Mouse (Mus musculus) myocyte (in vitro differentiated cells): ENCODE measurements at regions not wholly inside any gene's neighbourhood (a gene's known extent, or its start where the extent isn't known, plus 50 kb on each side); places are given as distances from the start of the nearest gene placed in this dataset.
"Not testable (repeated sequence)": the region's sequence is repeated elsewhere in the genome, so short reads cannot be mapped to it uniquely, and the experiment has no call there.

ENCODE experiments used
- H3K27me3 ChIP-seq: one replicate; pipeline ENCODE4 v1.6.1; 2011; ENCODE audit not compliant: control insufficient read depth, insufficient read depth, insufficient read length
- H3K36me3 ChIP-seq: one replicate; pipeline ENCODE4 v1.6.1; 2011; ENCODE audit not compliant: control insufficient read depth, insufficient read depth
- H3K4me2 ChIP-seq: one replicate; pipeline ENCODE4 v1.6.1; 2011; ENCODE audit warnings: low read depth, control low read depth
- H3K4me3 ChIP-seq: one replicate; pipeline ENCODE4 v1.5.1; 2011; ENCODE audit warnings: mild to moderate bottlenecking, control low read depth, moderate library complexity
- H3K79me2 ChIP-seq: one replicate; pipeline ENCODE4 v1.6.1; 2011; ENCODE audit not compliant: control insufficient read depth, insufficient read depth
- H3ac ChIP-seq: one replicate; pipeline ENCODE4 v1.6.1; 2011; ENCODE audit not compliant: control insufficient read depth, insufficient read length
- CEBPB ChIP-seq: IDR thresholded peaks from 2 replicates; pipeline ENCODE4 v1.6.1; 2011; ENCODE audit warnings: mild to moderate bottlenecking, moderate library complexity; ENCODE audit not compliant: poor library complexity, insufficient read depth, severe bottlenecking
- MAX ChIP-seq: IDR thresholded peaks from one replicate; pipeline ENCODE4 v1.6.1; 2011; ENCODE audit warnings: low read depth, mild to moderate bottlenecking, control low read depth
- MYOD1 ChIP-seq, 3 experiments: IDR thresholded peaks; one replicate each; pipeline ENCODE4 v1.6.1; 2011; ENCODE audit warnings: control low read depth in 2 of 3, low read depth in 2 of 3, mild to moderate bottlenecking in 2 of 3, moderate library complexity in 1 of 3; ENCODE audit not compliant: insufficient read length in 2 of 3, control insufficient read depth in 1 of 3
- REST ChIP-seq: IDR thresholded peaks from one replicate; pipeline ENCODE4 v1.6.1; 2011; ENCODE audit warnings: mild to moderate bottlenecking, control low read depth, moderate library complexity; ENCODE audit not compliant: insufficient read depth, insufficient read length
- SRF ChIP-seq: IDR thresholded peaks from one replicate; pipeline ENCODE4 v1.6.1; 2011; ENCODE audit warnings: low read depth; ENCODE audit not compliant: control insufficient read depth, insufficient read length
- TCF3 ChIP-seq: IDR thresholded peaks from one replicate; pipeline ENCODE4 v1.6.1; 2011; ENCODE audit warnings: low read depth, control low read depth; ENCODE audit not compliant: insufficient read length

DNA sequence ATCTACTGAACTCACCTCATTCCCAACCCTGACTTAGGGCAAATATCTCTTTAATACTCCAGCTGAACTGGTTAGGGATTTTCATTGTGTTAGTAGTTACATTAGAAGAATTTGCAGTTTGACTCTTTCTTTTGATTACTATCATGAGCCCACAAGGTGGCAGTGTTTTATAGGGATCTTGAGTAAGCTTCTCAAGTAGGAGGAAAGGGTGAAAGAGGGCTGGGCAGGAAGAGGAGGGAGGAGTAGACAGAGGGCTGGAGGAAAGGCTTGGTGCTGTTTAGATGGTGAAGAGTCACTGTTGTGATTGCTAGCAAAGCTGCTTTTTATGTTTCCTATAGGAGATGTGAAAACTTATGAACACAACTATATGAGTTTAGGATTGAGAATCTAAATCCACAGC is 793.1 kb downstream of the Dad1 start:
- not testable (repeated sequence) for H3K4me2 ChIP-seq

DNA sequence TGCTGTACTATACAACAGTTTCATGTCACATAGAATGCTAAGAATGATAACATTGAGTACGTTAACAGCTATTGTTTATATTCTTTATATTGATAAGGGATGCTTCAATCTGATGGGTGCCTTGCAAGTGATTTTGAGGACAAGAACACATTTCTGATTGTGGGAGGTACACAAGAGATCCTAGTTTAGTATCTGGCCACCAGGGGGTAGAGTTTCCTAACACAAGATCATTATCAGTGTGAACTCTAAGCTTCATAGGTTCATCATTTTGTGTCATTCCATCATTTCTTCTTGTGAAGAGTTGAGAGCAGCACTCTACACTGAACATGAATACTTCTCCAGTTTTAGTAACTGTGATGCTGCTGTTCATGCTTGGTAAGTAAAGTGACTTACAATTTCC is 799.9 kb downstream of the Dad1 start:
- H3K79me2 ChIP-seq = no peaks in the 10 kb centered on the region
- H3K4me3 ChIP-seq = no peak overlapping the region
- no peak overlapping the region for H3K4me2 ChIP-seq
- H3K27me3 ChIP-seq = no peaks in the 10 kb centered on the region
- H3ac ChIP-seq = no peak overlapping the region
- no peaks in the 10 kb centered on the region for H3K36me3 ChIP-seq
- TF ChIP-seq TCF3 (no peak), SRF (no peak), MYOD1 (IDR thresholded peaks at IDR 0.05; ENCODE audit: control insufficient read depth in 1 of 3, insufficient read length in 2 of 3, low read depth in 2 of 3) (no peak), CEBPB (no peak), REST (no peak), MAX (no peak)

More for the DNA sequence above, 793.1 kb downstream of the Dad1 start:
- H3K4me3 ChIP-seq, H3K79me2 ChIP-seq, H3K36me3 ChIP-seq, H3ac ChIP-seq, H3K27me3 ChIP-seq: not testable (repeated sequence)

DNA sequence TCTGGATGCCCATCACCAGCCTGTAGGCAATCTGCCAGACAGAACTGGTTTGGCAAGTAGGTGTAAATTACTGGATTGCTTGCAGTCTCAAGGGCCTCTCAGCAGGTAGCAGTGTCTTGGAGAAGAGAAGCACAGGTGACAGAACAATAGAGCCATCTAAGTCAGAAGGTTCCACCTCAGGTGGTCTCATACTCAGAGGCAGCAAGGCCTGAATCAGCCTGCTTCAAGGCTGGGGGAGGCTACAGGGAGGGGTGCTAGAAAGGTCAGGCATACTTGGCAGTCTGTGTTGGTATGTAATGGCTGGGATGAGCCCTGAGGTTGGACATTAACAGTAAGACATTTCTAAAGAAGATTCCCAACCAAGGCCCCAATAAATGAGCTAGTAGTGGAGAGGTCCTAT is 814.3 kb downstream of the Dad1 start:
- not testable (repeated sequence) for H3ac ChIP-seq, H3K36me3 ChIP-seq, H3K27me3 ChIP-seq, H3K4me3 ChIP-seq, H3K79me2 ChIP-seq, H3K4me2 ChIP-seq

DNA sequence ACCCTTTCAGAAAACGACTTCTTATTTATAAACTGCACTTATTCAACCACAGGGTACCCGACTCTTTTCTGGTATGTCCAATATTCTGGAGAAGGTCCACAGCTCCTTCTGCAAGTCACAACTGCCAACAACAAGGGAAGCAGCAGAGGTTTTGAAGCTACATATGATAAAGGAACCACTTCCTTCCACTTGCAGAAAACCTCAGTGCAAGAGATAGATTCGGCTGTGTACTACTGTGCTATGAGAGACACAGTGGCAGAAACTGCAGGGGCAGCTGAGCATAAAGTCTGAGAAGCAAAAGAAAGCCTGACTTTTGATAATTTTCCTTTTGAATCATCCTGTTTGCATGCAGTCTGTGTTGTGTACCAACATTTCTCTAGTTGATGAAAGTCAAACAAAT is 823.8 kb downstream of the Dad1 start:
- not testable (repeated sequence) for H3K27me3 ChIP-seq, H3K79me2 ChIP-seq, H3K4me3 ChIP-seq, H3ac ChIP-seq, H3K4me2 ChIP-seq, H3K36me3 ChIP-seq

DNA sequence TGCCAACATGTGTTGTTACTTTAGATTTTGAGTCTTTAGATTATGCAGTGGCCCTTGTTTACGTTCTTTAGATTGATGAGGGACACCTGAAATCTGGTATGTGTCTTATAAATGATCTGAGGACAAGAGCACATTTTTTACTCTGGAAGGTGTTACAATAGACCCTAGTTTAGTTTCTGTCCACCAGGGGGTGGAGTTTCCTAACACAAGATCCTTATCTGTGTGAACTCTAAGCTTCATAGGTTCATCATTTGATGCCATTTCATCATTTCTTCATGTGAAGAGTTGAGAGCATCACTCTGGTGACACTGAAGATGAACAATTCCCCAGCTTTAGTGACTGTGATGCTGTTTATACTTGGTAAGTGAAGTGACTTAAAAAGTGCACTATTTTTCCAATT is 825.5 kb downstream of the Dad1 start:
- not testable (repeated sequence) for H3K4me3 ChIP-seq, H3K4me2 ChIP-seq, H3K36me3 ChIP-seq, H3ac ChIP-seq, H3K27me3 ChIP-seq, H3K79me2 ChIP-seq

DNA sequence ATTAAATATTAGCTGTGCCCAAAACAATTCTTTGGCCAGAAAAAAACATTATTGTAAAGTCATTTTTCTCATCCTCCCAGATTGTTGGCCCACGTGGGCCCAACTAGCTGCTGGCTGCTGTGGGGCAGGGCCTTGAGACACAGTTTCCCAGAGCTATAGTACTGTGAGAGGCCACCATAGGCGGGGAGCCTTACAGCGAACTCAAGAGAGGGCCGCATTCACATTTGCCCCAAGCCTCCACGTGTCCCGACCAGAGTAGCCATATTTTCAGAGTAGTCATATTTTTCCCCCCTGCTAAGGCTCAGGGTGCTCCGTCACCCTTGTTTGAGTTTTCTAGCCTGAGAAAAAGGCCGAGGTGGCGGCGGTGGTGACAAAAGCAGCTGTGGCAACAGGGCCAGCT is 826.3 kb downstream of the Dad1 start:
- H3ac ChIP-seq, H3K36me3 ChIP-seq, H3K4me3 ChIP-seq, H3K4me2 ChIP-seq, H3K79me2 ChIP-seq, H3K27me3 ChIP-seq: not testable (repeated sequence)

DNA sequence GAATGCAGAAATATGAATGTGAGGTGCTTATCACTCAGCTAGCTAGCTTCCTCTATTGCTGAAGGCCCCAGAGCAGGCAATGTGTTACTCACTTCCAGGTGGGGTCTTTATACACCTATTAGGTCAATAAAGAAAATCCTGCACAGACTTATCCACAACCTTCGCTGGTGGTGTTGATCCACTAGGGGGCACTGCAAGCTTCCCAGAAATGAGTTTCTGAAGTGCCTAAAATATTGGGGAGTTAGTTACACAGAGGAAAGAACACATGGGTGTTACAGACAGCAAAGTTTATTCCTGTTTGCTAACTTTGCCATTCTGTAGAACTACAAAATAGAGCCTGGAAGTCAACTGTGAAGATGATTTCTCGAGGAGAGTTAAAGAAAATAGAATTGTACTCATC is 836.9 kb downstream of the Dad1 start:
- H3K36me3 ChIP-seq, H3K79me2 ChIP-seq, H3K4me2 ChIP-seq, H3K4me3 ChIP-seq, H3ac ChIP-seq, H3K27me3 ChIP-seq: not testable (repeated sequence)

DNA sequence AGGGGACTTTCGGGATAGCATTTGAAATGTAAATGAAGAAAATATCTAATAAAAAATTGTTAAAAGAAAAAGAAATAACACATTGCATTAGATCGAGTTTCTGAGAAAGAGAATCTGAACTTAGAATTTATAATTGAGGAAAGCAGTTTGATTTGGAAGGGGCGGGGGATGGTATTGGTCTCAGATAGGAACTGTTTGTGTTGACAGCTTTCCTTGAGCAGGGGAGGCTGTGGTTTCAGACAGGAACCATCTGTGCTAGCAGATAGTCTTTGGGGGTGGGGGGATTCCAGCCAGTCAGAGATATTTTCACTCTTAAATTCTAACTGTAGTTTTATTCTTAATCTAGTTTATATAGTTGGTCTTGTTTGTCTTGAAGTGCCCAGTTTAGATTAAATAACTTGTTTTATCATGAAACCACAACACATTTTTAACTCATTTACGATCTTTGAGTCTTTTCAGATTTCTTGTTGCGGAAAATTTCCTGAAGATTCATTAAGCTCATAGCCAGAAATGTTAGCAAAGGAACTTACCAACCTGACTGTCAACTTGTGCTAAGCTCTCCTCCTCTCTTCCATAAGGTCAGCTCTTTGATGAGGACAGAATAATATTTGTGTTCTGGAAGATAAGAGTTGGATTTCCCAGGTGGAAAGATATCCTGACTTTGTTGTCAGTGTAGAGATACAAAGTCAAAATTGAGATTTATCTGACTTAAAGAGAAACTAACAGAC is 846.2 kb downstream of the Dad1 start:
- H3K4me2 ChIP-seq, H3K4me3 ChIP-seq, H3K27me3 ChIP-seq, H3K36me3 ChIP-seq, H3ac ChIP-seq, H3K79me2 ChIP-seq: not testable (repeated sequence)

DNA sequence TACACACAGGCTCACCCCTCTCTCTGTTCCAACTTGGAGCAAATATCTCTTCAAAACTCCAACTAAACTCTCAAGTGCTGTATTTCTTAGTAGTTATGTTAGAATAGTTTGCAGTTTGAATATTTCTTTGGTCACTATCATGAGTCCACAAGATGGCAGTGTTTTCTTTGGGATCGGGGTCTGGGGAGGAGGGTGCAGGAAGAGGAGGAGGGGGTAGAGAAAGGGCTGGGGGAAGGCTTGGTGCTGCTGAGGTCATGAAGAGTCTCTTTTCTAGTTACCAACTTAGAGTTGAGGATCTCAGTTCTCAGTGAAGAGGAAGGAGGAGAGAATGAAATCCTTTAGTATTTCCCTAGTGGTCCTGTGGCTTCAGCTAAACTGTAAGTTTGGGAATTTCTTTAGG is 863.6 kb downstream of the Dad1 start:
- not testable (repeated sequence) for H3K79me2 ChIP-seq, H3ac ChIP-seq

DNA sequence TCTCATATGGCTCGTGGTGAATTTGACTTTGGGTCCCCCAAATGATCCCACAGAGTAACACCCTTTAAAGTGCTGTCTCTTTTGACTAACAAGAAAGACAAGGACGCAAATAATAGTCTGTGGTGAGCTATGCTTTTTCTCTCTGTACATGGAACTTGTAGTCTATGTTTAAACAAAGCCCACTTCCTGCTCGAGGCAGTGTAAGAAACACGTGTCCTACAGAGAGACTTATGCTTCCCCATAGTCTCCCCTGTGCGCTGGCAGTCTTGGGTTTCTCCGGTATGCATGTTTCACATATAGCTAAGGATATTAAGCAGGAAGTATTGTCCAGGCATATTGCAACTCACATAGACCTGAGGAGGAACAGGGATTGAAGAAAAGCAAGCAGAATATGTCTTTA is 879.0 kb upstream of the Olfr1507 start:
- H3K36me3 ChIP-seq, H3K4me2 ChIP-seq, H3K79me2 ChIP-seq, H3K27me3 ChIP-seq, H3ac ChIP-seq, H3K4me3 ChIP-seq: not testable (repeated sequence)

More for the DNA sequence above, 863.6 kb downstream of the Dad1 start:
- not testable (repeated sequence) for H3K27me3 ChIP-seq, H3K36me3 ChIP-seq, H3K4me3 ChIP-seq, H3K4me2 ChIP-seq

DNA sequence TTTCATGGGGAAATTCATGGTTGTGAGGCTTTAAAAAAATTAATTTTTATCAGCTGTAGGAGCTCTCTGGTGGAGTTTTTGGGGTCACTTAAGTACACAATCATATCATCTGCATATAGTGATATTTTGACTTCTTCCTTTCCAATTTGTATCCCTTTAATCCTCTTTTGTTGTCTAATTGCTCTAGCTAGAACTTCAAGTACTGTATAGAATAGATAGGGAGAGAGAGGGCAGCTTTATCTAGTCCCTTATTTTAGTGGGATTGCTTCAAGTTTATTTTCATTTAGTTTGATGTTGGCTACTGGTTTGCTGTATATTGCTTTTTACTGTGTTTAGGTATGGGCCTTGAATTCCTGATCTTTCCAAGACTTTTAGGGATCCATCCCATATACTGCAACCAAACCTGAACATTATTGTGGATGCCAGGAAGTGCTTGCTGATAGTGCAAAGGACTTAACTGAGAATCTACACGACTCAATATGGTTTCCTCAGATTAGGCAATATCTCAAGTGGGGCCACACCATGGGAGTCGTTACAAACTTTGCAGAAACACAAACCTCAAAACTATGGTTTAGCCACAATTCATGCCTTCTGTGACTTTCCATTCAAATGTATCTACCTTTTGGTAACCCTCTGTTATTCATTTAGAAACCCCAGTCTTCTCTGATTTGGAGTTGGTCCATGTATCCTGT is 878.4 kb upstream of the Olfr1507 start:
- H3K4me3 ChIP-seq, H3K79me2 ChIP-seq, H3K4me2 ChIP-seq, H3ac ChIP-seq, H3K27me3 ChIP-seq, H3K36me3 ChIP-seq: not testable (repeated sequence)
